Mouse (Mus musculus) macrophage (primary cell): ENCODE measurements around the gene Srbd1. TPM values are rescaled to one million over a fixed set of nuclear protein-coding genes. Genes with fewer than 3 reads are reported as not detected.

Source experiments
- H3K27ac ChIP-seq: fragments of 350-480 bp; formaldehyde crosslinking; 2 replicates; pipeline ENCODE4 v1.9.0; 2021
- H3K36me3 ChIP-seq: fragments of 350-480 bp; formaldehyde crosslinking; 2 replicates; pipeline ENCODE4 v1.9.0; 2021; ENCODE audit errors: inconsistent target
- H3K4me3 ChIP-seq: fragments of 350-480 bp; formaldehyde crosslinking; 2 replicates; pipeline ENCODE4 v1.9.0; 2021; ENCODE audit errors: inconsistent target
- H3K79me2 ChIP-seq: fragments of 350-480 bp; formaldehyde crosslinking; 2 replicates; pipeline ENCODE4 v1.9.0; 2021; ENCODE audit errors: inconsistent target
- WGBS: methylation state at CpG from one replicate; pipeline ENCODE4 v1.1.7; 2026; ENCODE audit warnings: inconsistent platforms; ENCODE audit not compliant: missing documents; 5-methylcytosine and 5-hydroxymethylcytosine counted together
- polyA plus RNA-seq: library from polyadenylated mRNA; stranded (reverse); fragments of 250-400 nt; gene quantifications from 3 replicates; pipeline ENCODE4 v1.2.4, GENCODE M21; 2018; ENCODE audit warnings: inconsistent platforms

Gene Srbd1
- polyA plus RNA-seq, 1 experiment from 2014 or later = 18.6 TPM

- H3K36me3 ChIP-seq = no peaks in the 10 kb centered on the region
- no peak overlapping the region for H3K27ac ChIP-seq
- H3K4me3 ChIP-seq = no peak overlapping the region
- H3K79me2 ChIP-seq = no peaks in the 10 kb centered on the region
- WGBS = 96% methylated on average over 2 of the region's 2 CpGs
Measured at GRCm38 (mm10) chr17:85951771-85952170, 193.2 kb downstream of the Srbd1 start.

- WGBS = 90% methylated on average over 14 of the region's 14 CpGs
- H3K27ac ChIP-seq = no peak overlapping the region
- no peak overlapping the region for H3K4me3 ChIP-seq
- no peaks in the 10 kb centered on the region for H3K36me3 ChIP-seq
- H3K79me2 ChIP-seq = no peaks in the 10 kb centered on the region
Measured at GRCm38 (mm10) chr17:85949919-85950505, 195.0 kb downstream of the Srbd1 start.

- 87% methylated on average over 11 of the region's 11 CpGs for WGBS
- Histone ChIP-seq H3K36me3 (no peaks in the 10 kb centered on the region), H3K79me2 (no peaks in the 10 kb centered on the region), H3K27ac (no peak overlapping the region), H3K4me3 (no peak overlapping the region)
Measured at GRCm38 (mm10) chr17:85948911-85949909, 195.8 kb downstream of the Srbd1 start.

GRCm38 (mm10) chr17:85944726-85945125 lies 200.2 kb downstream of the Srbd1 start:
- no peaks in the 10 kb centered on the region for H3K79me2 ChIP-seq
- no peak overlapping the region for H3K4me3 ChIP-seq
- H3K27ac ChIP-seq = no peak overlapping the region
- no peaks in the 10 kb centered on the region for H3K36me3 ChIP-seq
- 31% methylated on average over 4 of the region's 4 CpGs for WGBS

GRCm38 (mm10) chr17:85943994-85944640 lies 200.9 kb downstream of the Srbd1 start:
- H3K79me2 ChIP-seq = no peaks in the 10 kb centered on the region
- H3K27ac ChIP-seq = no peak overlapping the region
- WGBS = 59% methylated on average over 10 of the region's 12 CpGs
- H3K36me3 ChIP-seq = no peaks in the 10 kb centered on the region
- H3K4me3 ChIP-seq = no peak overlapping the region

- Histone ChIP-seq H3K4me3 (no peak overlapping the region), H3K79me2 (no peaks in the 10 kb centered on the region), H3K36me3 (no peaks in the 10 kb centered on the region), H3K27ac (no peak overlapping the region)
- WGBS = 93% methylated on average over 14 of the region's 14 CpGs
Measured at GRCm38 (mm10) chr17:85943551-85943981, 201.4 kb downstream of the Srbd1 start.

GRCm38 (mm10) chr17:85943071-85943470 lies 201.9 kb downstream of the Srbd1 start:
- WGBS = 98% methylated on average over 5 of the region's 5 CpGs
- no peak overlapping the region for H3K4me3 ChIP-seq
- no peaks in the 10 kb centered on the region for H3K36me3 ChIP-seq
- H3K27ac ChIP-seq = no peak overlapping the region
- H3K79me2 ChIP-seq = no peaks in the 10 kb centered on the region

- Histone ChIP-seq H3K79me2 (no peaks in the 10 kb centered on the region), H3K36me3 (no peaks in the 10 kb centered on the region), H3K4me3 (no peak overlapping the region), H3K27ac (no peak overlapping the region)
- 64% methylated on average over 5 of the region's 5 CpGs for WGBS
Measured at GRCm38 (mm10) chr17:85942123-85942522, 202.9 kb downstream of the Srbd1 start.

GRCm38 (mm10) chr17:85941141-85941738 lies 203.7 kb downstream of the Srbd1 start:
- H3K27ac ChIP-seq = no peak overlapping the region
- no peaks in the 10 kb centered on the region for H3K79me2 ChIP-seq
- no peak overlapping the region for H3K4me3 ChIP-seq
- WGBS = 92% methylated on average over 8 of the region's 8 CpGs
- H3K36me3 ChIP-seq = no peaks in the 10 kb centered on the region

- WGBS = 94% methylated on average over 4 of the region's 4 CpGs
- no peak overlapping the region for H3K4me3 ChIP-seq
- no peaks in the 10 kb centered on the region for H3K79me2 ChIP-seq
- no peak overlapping the region for H3K27ac ChIP-seq
- H3K36me3 ChIP-seq = no peaks in the 10 kb centered on the region
Measured at GRCm38 (mm10) chr17:85937131-85937530, 207.8 kb downstream of the Srbd1 start.

GRCm38 (mm10) chr17:85935268-85935667 lies 209.7 kb downstream of the Srbd1 start:
- H3K79me2 ChIP-seq = no peaks in the 10 kb centered on the region
- no peaks in the 10 kb centered on the region for H3K36me3 ChIP-seq
- H3K4me3 ChIP-seq = no peak overlapping the region
- 90% methylated on average over 10 of the region's 10 CpGs for WGBS
- no peak overlapping the region for H3K27ac ChIP-seq

Other genes starting within 250 kb of the Srbd1 start
- 0.83 to 1.3 TPM (median 1.1 TPM) in 3 replicates for gene Prkce, start 22.6 kb upstream of the Srbd1 start, polyA plus RNA-seq